Mouse (Mus musculus) heart, embryonic 14.5 days (tissue): ENCODE results near the gene Acer2. TPM values are rescaled to one million over a fixed set of nuclear protein-coding genes. Genes with fewer than 3 reads are reported as not detected.

ENCODE experiments used
- ATAC-seq: fragments of 200-750 bp; cut with Nextera tagmentation; 2 replicates; pipeline ENCODE4 v1.8.0; 2017; ENCODE audit warnings: low read depth, moderate TSS enrichment; ENCODE audit not compliant: insufficient number of reproducible peaks, insufficient read depth, low FRiP score
- H3K27ac ChIP-seq, 2 experiments: fragments of 200-500 bp in 1 of 2; fragments of 300-500 bp in 1 of 2; sonication (generic) in 1 of 2; replicated peaks in 1 of 2; 2 replicates each; pipeline ENCODE4 v1.5.1; 2012 to 2014; ENCODE audit warnings: low read depth in 2 of 2, low read length in 2 of 2, control low read depth in 1 of 2, mild to moderate bottlenecking in 1 of 2, mixed read lengths in 1 of 2; ENCODE audit not compliant: control insufficient read depth in 1 of 2, insufficient read depth in 1 of 2
- H3K27me3 ChIP-seq: fragments of 300-500 bp; sonication (generic); 2 replicates; pipeline ENCODE4 v1.6.1; 2014; ENCODE audit warnings: mild to moderate bottlenecking, low read length, control low read depth; ENCODE audit not compliant: control insufficient read depth, insufficient read depth
- H3K36me3 ChIP-seq: fragments of 300-500 bp; sonication (generic); 2 replicates; pipeline ENCODE4 v1.6.1; 2014; ENCODE audit warnings: mild to moderate bottlenecking, control low read depth, low read length, mixed read lengths; ENCODE audit not compliant: control insufficient read depth, insufficient read depth
- H3K4me1 ChIP-seq, 2 experiments: fragments of 200-500 bp in 1 of 2; fragments of 300-500 bp in 1 of 2; sonication (generic) in 1 of 2; 2 replicates each; pipeline ENCODE4 v1.6.1; 2012 to 2014; ENCODE audit warnings: low read length in 2 of 2, control low read depth in 1 of 2, mixed read lengths in 1 of 2; ENCODE audit not compliant: control insufficient read depth in 2 of 2, insufficient read depth in 2 of 2
- H3K4me2 ChIP-seq: fragments of 300-500 bp; sonication (generic); 2 replicates; pipeline ENCODE4 v1.6.1; 2014; ENCODE audit warnings: mild to moderate bottlenecking, low read length
- H3K4me3 ChIP-seq, 2 experiments: fragments of 200-500 bp in 1 of 2; fragments of 300-500 bp in 1 of 2; sonication (generic) in 1 of 2; 2 replicates each; pipeline ENCODE4 v1.5.1; 2012 to 2014; ENCODE audit warnings: low read length in 2 of 2, mild to moderate bottlenecking in 2 of 2, control low read depth in 1 of 2, low read depth in 1 of 2, moderate library complexity in 1 of 2; ENCODE audit not compliant: control insufficient read depth in 1 of 2, insufficient read depth in 1 of 2
- H3K9ac ChIP-seq: fragments of 300-500 bp; sonication (generic); 2 replicates; pipeline ENCODE4 v1.6.1; 2014; ENCODE audit warnings: mild to moderate bottlenecking, low read length
- H3K9me3 ChIP-seq: fragments of 300-500 bp; sonication (generic); 2 replicates; pipeline ENCODE4 v1.6.1; 2016; ENCODE audit warnings: low read length, control low read depth; ENCODE audit not compliant: control insufficient read depth
- WGBS: fragments of 180-500 bp; shearing (Covaris S2); extraction: QIAGEN DNeasy Blood & Tissue Kit; methylation state at CpG from one replicate; pipeline ENCODE4 v1.1.7; 2014; 5-methylcytosine and 5-hydroxymethylcytosine counted together
- polyA plus RNA-seq: library from polyadenylated mRNA; unstranded; fragments of >200 nt; fragmentation: Nextera tagmentation; extraction: Ambion mirVana; gene quantifications from 2 replicates; pipeline ENCODE4 v1.2.1, GENCODE M21; 2014

Acer2 gene
- polyA plus RNA-seq, 1 experiment from 2014 or later: 35.1 TPM

- no peak overlapping the region for H3K9ac ChIP-seq
- H3K9me3 ChIP-seq: no peaks in the 10 kb centered on the region
- H3K27me3 ChIP-seq: no peaks in the 10 kb centered on the region
- H3K27ac ChIP-seq: no peak overlapping the region
- peak overlapping the region in 1 of 2 experiments; percentile 6; a peak in 1 of 4 replicates for H3K4me3 ChIP-seq
- 27% methylated on average over 14 of the region's 14 CpGs for WGBS
- H3K4me1 ChIP-seq: peaks cover 8 to 10% of the 10 kb centered on the region in 2 experiments
- ATAC-seq: no peak
- H3K4me2 ChIP-seq: peak overlapping the region; percentile 28
- no peaks in the 10 kb centered on the region for H3K36me3 ChIP-seq
Observed at GRCm38 (mm10) chr4:86957576-86958411, 83.6 kb downstream of the Acer2 start.

GRCm38 (mm10) chr4:86977272-86977671 lies 103.1 kb downstream of the Acer2 start:
- Histone ChIP-seq H3K36me3 (no peaks in the 10 kb centered on the region), H3K4me3 (no peak overlapping the region), H3K9ac (no peak overlapping the region), H3K27me3 (no peaks in the 10 kb centered on the region), H3K9me3 (peaks cover 7% of the 10 kb centered on the region; the same call in 1 of the 2 replicates), H3K27ac (no peak overlapping the region), H3K4me2 (no peak overlapping the region), H3K4me1 (no peaks in the 10 kb centered on the region)
- no peak for ATAC-seq
- WGBS: 74% methylated on average over 5 of the region's 5 CpGs

Other genes starting within 250 kb of the Acer2 start
- 68.0 and 70.2 TPM in 2 replicates for gene Plin2, start 204.3 kb upstream of the Acer2 start, polyA plus RNA-seq
- 7.4 and 9.1 TPM in 2 replicates for gene Dennd4c, start 125.8 kb upstream of the Acer2 start, polyA plus RNA-seq
- gene Rps6, start 17.0 kb upstream of the Acer2 start, polyA plus RNA-seq: 485 and 531 TPM in 2 replicates